Mouse (Mus musculus) embryonic facial prominence, embryonic 11.5 days (tissue): Measurements from ENCODE around the gene Akap9. TPM values are rescaled to one million over a fixed set of nuclear protein-coding genes. Genes with fewer than 3 reads are reported as not detected.

Experiments used
- ATAC-seq: fragments of 200-750 bp; cut with Nextera tagmentation; replicated peaks from 2 replicates; pipeline ENCODE4 v1.8.0; 2017; ENCODE audit warnings: low read depth; ENCODE audit not compliant: insufficient number of reproducible peaks, low FRiP score, low TSS enrichment
- DNase-seq: peaks from one replicate; pipeline ENCODE4 v3.0.0-alpha.2; 2015; ENCODE audit warnings: low spot score
- H3K27ac ChIP-seq: fragments of 300-500 bp; sonication (generic); replicated peaks from 2 replicates; pipeline ENCODE4 v1.5.1; 2014; ENCODE audit warnings: mild to moderate bottlenecking, low read depth, low read length, control low read depth
- H3K27me3 ChIP-seq: fragments of 300-500 bp; sonication (generic); 2 replicates; pipeline ENCODE4 v1.6.1; 2014; ENCODE audit warnings: mild to moderate bottlenecking, low read length, moderate library complexity, mixed read lengths; ENCODE audit not compliant: control insufficient read depth, insufficient read depth
- H3K36me3 ChIP-seq: fragments of 300-500 bp; sonication (generic); replicated peaks from 2 replicates; pipeline ENCODE4 v1.6.1; 2014; ENCODE audit warnings: low read depth, mild to moderate bottlenecking, low read length, moderate library complexity, mixed read lengths; ENCODE audit not compliant: control insufficient read depth, insufficient read depth
- H3K4me1 ChIP-seq: fragments of 300-500 bp; sonication (generic); 2 replicates; pipeline ENCODE4 v1.6.1; 2014; ENCODE audit warnings: low read length, mixed read lengths; ENCODE audit not compliant: control insufficient read depth, insufficient read depth
- H3K4me2 ChIP-seq: fragments of 300-500 bp; sonication (generic); 2 replicates; pipeline ENCODE4 v1.6.1; 2014; ENCODE audit warnings: low read depth, mild to moderate bottlenecking, control low read depth, low read length, moderate library complexity
- H3K4me3 ChIP-seq: fragments of 300-500 bp; sonication (generic); 2 replicates; pipeline ENCODE4 v1.5.1; 2014; ENCODE audit warnings: low read depth, low read length, control low read depth
- H3K9ac ChIP-seq: fragments of 300-500 bp; sonication (generic); replicated peaks from 2 replicates; pipeline ENCODE4 v1.6.1; 2014; ENCODE audit warnings: mild to moderate bottlenecking, control low read depth, low read length
- H3K9me3 ChIP-seq: fragments of 300-500 bp; sonication (generic); replicated peaks from 2 replicates; pipeline ENCODE4 v1.6.1; 2016; ENCODE audit warnings: mild to moderate bottlenecking, low read length, inconsistent platforms, mixed read lengths; ENCODE audit not compliant: control insufficient read depth
- WGBS: fragments of 180-500 bp; shearing (Covaris S2); extraction: QIAGEN DNeasy Blood & Tissue Kit; methylation state at CpG from one replicate; pipeline ENCODE4 v1.1.7; 2014; 5-methylcytosine and 5-hydroxymethylcytosine counted together
- polyA plus RNA-seq: library from polyadenylated mRNA; unstranded; fragments of >200 nt; fragmentation: Nextera tagmentation; extraction: Ambion mirVana; gene quantifications from 2 replicates; pipeline ENCODE4 v1.2.1, GENCODE M21; 2014

The Akap9 gene
- polyA plus RNA-seq, 1 experiment from 2014 or later, result 97.9 TPM

GRCm38 (mm10) chr5:3970936-3971335 is 43.1 kb downstream of the Akap9 start:
- H3K27ac ChIP-seq, result no peak overlapping the region
- WGBS, result 87% methylated on average over 2 of the region's 2 CpGs
- no peak overlapping the region for H3K4me2 ChIP-seq
- no peak for ATAC-seq
- H3K9me3 ChIP-seq, result no peaks in the 10 kb centered on the region
- no peaks in the 10 kb centered on the region for H3K4me1 ChIP-seq
- no peaks in the 10 kb centered on the region; the same call in none of the 2 replicates for H3K36me3 ChIP-seq
- no peak for DNase-seq
- no peaks in the 10 kb centered on the region for H3K27me3 ChIP-seq
- H3K4me3 ChIP-seq, result no peak overlapping the region
- no peak overlapping the region for H3K9ac ChIP-seq

DNA sequence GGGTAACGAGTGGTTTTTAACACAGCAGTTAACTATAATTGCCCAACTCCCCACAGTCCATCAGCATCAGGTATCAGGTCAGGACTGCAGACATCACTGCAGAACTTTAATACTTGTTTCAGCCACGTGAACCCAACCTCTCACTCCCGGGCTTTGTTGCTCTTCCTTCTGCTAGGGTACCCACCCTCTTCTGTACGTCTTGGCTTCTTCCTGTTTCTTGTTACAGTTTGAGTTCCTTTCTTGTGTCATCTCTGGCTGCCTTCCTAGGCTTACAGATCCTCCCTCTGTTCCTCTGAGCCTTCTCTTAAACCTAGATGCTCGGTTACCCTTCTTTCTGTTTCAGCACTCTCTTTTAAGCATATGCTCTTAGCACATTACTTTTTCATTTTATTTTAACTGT is 45.9 kb downstream of the Akap9 start:
- Histone ChIP-seq H3K27me3 (no peaks in the 10 kb centered on the region), H3K4me1 (no peaks in the 10 kb centered on the region), H3K27ac (no peak overlapping the region), H3K9ac (no peak overlapping the region), H3K36me3 (no peaks in the 10 kb centered on the region; the same call in none of the 2 replicates), H3K4me3 (no peak overlapping the region), H3K4me2 (no peak overlapping the region), H3K9me3 (no peaks in the 10 kb centered on the region)
- no peak for ATAC-seq
- WGBS, result 85% methylated on average over 5 of the region's 5 CpGs
- no peak for DNase-seq

DNA sequence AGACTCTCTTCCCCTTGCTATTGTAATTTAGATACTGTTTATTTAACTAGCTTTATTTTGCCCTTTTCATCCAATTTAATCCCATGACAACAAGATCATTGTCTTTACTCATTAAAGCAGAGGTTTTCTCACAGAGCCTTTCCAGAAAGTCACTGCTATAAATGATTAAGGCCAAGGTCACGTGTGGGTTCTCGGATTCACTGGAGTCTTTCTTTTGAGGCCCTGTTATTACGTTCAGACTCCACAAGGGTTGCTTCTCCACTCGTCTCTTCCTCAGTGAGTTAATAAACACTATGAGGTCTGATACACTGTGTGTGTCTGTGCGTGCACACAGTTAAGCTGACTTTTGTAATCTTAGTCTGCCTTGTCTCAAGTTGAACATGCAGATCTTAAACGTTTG is 47.0 kb downstream of the Akap9 start:
- H3K4me1 ChIP-seq, result no peaks in the 10 kb centered on the region
- no peak overlapping the region for H3K27ac ChIP-seq
- H3K36me3 ChIP-seq, result no peaks in the 10 kb centered on the region; the same call in none of the 2 replicates
- H3K4me2 ChIP-seq, result no peak overlapping the region
- no peak overlapping the region for H3K9ac ChIP-seq
- WGBS, result 81% methylated on average over 6 of the region's 6 CpGs
- ATAC-seq (no peak), DNase-seq (no peak)
- H3K4me3 ChIP-seq, result no peak overlapping the region
- H3K9me3 ChIP-seq, result no peaks in the 10 kb centered on the region
- H3K27me3 ChIP-seq, result no peaks in the 10 kb centered on the region

DNA sequence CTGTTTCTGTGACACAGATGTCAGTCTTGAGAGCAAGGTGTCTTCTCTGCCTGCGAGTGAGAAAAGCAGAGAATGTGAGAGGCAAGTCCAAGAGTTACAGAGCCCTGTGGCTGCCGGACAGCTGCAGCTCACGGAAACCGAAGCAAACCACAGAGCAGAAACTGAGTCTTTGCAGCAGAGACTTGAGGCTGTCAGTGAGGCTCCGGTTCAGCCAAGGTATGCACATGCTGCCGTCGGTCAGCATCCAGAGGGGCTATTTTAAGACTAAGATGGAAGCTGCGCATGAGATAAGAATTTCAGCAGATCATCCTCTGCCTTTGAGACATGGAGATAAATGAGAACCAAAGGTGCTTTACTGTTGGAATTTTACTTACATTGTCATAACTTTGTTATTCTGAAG is 48.3 kb downstream of the Akap9 start:
- DNase-seq, result no peak
- H3K36me3 ChIP-seq, result no peaks in the 10 kb centered on the region; the same call in 1 of the 2 replicates
- no peak overlapping the region for H3K9ac ChIP-seq
- no peak overlapping the region for H3K4me3 ChIP-seq
- 93% methylated on average over 8 of the region's 8 CpGs for WGBS
- no peaks in the 10 kb centered on the region for H3K27me3 ChIP-seq
- no peak overlapping the region for H3K4me2 ChIP-seq
- H3K9me3 ChIP-seq, result no peaks in the 10 kb centered on the region
- ATAC-seq, result no peak
- no peaks in the 10 kb centered on the region for H3K4me1 ChIP-seq
- H3K27ac ChIP-seq, result no peak overlapping the region

DNA sequence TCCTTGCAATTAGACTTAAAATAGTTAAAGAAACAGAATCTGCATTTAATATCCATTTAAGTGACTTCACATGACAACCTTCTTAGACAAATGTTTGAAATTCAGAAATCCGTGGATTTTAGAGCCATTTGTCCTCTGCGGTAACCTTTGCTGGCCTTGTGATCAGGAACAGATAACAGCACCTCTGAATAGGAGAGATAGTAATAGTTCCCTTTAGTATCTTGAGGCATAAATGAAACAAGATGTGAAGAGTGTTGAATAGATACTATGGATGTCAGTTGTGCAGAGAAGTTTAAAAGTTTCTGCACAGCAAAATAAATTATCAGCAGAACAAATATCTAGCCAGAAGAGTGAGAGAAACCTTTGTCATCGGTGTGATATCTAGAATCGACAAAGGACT is 50.0 kb downstream of the Akap9 start:
- H3K4me3 ChIP-seq, result no peak overlapping the region
- WGBS, result 94% methylated on average over 4 of the region's 4 CpGs
- H3K9ac ChIP-seq, result no peak overlapping the region
- H3K27me3 ChIP-seq, result no peaks in the 10 kb centered on the region
- no peak overlapping the region for H3K4me2 ChIP-seq
- no peak for DNase-seq
- H3K27ac ChIP-seq, result no peak overlapping the region
- no peaks in the 10 kb centered on the region; the same call in 1 of the 2 replicates for H3K36me3 ChIP-seq
- H3K9me3 ChIP-seq, result no peaks in the 10 kb centered on the region
- no peaks in the 10 kb centered on the region for H3K4me1 ChIP-seq
- ATAC-seq, result no peak

- H3K9me3 ChIP-seq, result no peaks in the 10 kb centered on the region
- H3K4me2 ChIP-seq, result no peak overlapping the region
- H3K27me3 ChIP-seq, result no peaks in the 10 kb centered on the region
- ATAC-seq (no peak), DNase-seq (no peak)
- 71% methylated on average over 1 of the region's 1 CpGs for WGBS
- H3K9ac ChIP-seq, result no peak overlapping the region
- H3K4me1 ChIP-seq, result no peaks in the 10 kb centered on the region
- no peak overlapping the region for H3K4me3 ChIP-seq
- no peak overlapping the region for H3K27ac ChIP-seq
- no peaks in the 10 kb centered on the region for H3K36me3 ChIP-seq
Observed at GRCm38 (mm10) chr5:3989608-3990007, 61.8 kb downstream of the Akap9 start.

GRCm38 (mm10) chr5:3990499-3990898 is 62.6 kb downstream of the Akap9 start:
- H3K4me1 ChIP-seq, result no peaks in the 10 kb centered on the region
- H3K36me3 ChIP-seq, result no peaks in the 10 kb centered on the region
- DNase-seq (no peak), ATAC-seq (no peak)
- no peaks in the 10 kb centered on the region for H3K27me3 ChIP-seq
- H3K9me3 ChIP-seq, result no peaks in the 10 kb centered on the region
- H3K4me3 ChIP-seq, result no peak overlapping the region
- WGBS, result 86% methylated on average over 1 of the region's 1 CpGs
- no peak overlapping the region for H3K27ac ChIP-seq
- H3K4me2 ChIP-seq, result no peak overlapping the region
- H3K9ac ChIP-seq, result no peak overlapping the region

DNA sequence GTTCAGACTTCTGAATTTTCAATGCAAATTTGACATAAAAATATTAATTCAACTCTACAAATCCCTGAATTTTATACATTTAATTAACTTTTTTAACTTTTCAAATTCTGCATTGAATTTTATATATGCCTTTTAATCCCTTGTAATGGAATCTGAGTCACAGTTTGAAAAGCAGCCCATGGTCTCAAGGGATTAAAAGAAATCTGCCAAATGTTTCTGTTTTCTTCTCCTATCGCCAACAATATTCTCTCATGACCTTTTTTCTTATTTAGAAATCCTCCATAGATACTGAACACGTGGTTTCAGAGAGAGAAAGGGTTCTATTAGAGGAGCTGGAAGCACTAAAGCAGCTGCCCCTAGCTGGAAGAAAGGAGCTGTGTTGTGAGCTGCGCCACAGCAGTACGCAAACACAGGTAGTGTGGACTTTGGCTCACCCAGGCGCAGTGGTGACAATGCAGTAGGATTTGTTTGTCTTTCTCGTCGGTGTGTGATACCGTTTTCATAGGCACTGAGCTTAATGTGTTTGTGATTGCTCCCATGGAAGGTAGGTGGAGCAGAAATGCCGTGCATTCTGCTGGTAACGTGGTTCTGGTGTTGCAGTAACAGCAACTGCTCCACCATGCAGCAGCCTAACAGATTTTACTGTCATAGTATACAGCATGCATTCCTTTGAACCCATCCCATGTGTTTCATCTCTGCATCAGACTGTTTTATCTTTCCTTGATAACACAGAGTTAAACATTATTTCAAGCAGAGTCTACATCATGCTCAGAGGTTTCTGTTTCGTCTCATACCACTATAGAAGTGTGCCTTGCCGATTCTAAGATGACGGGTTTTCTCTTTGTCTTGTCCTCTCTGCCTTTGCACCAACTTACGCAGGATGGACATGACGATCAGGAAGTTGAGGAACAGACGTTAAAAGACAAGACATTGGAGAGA is 76.9 kb downstream of the Akap9 start:
- Histone ChIP-seq H3K4me2 (no peak overlapping the region), H3K27ac (no peak overlapping the region), H3K9me3 (no peaks in the 10 kb centered on the region), H3K27me3 (no peaks in the 10 kb centered on the region), H3K36me3 (no peaks in the 10 kb centered on the region), H3K4me1 (no peaks in the 10 kb centered on the region), H3K4me3 (no peak overlapping the region), H3K9ac (no peak overlapping the region)
- DNase-seq, result no peak
- ATAC-seq, result no peak
- 87% methylated on average over 16 of the region's 16 CpGs for WGBS
